Mouse (Mus musculus): ENCODE measurements around the gene Lclat1.
"Not testable (repeated sequence)": the region's sequence is repeated elsewhere in the genome, so short reads cannot be mapped to it uniquely, and the experiment has no call there.

The Lclat1 gene

GRCm38 (mm10) chr17:73142445-73142844 lies 34.7 kb downstream of the Lclat1 start:
- DNase-seq, result no peak

- DNase-seq, result no peak
These were observed 37.6 kb downstream of the Lclat1 start for GRCm38 (mm10) chr17:73145426-73145825.

- no peak for DNase-seq
These were observed 40.8 kb downstream of the Lclat1 start for GRCm38 (mm10) chr17:73148607-73149006.

- DNase-seq, result not testable (repeated sequence)
These were observed 45.2 kb downstream of the Lclat1 start for GRCm38 (mm10) chr17:73152790-73153525.

GRCm38 (mm10) chr17:73153672-73154071 lies 45.9 kb downstream of the Lclat1 start:
- no peak for DNase-seq

GRCm38 (mm10) chr17:73156606-73157005 lies 48.8 kb downstream of the Lclat1 start:
- DNase-seq, result no peak

- peak in 1 of 2 experiments; percentile 22 for DNase-seq
These were observed 54.0 kb downstream of the Lclat1 start for GRCm38 (mm10) chr17:73161795-73162194.

- peak; percentile 34 to 48 for DNase-seq
These were observed 54.8 kb downstream of the Lclat1 start for GRCm38 (mm10) chr17:73162445-73163208.

GRCm38 (mm10) chr17:73163597-73163996 lies 55.8 kb downstream of the Lclat1 start:
- peak in 1 of 2 experiments; percentile 53 for DNase-seq

- DNase-seq, result no peak
These were observed 56.3 kb downstream of the Lclat1 start for GRCm38 (mm10) chr17:73164121-73164520.

- DNase-seq, result no peak
These were observed 61.7 kb downstream of the Lclat1 start for GRCm38 (mm10) chr17:73169461-73169860.

GRCm38 (mm10) chr17:73170141-73170540 lies 62.4 kb downstream of the Lclat1 start:
- no peak for DNase-seq

- DNase-seq, result peak; percentile 24 to 45
These were observed 66.3 kb downstream of the Lclat1 start for GRCm38 (mm10) chr17:73174083-73174562.

GRCm38 (mm10) chr17:73175720-73176119 lies 67.9 kb downstream of the Lclat1 start:
- no peak for DNase-seq

- no peak for DNase-seq
These were observed 69.3 kb downstream of the Lclat1 start for GRCm38 (mm10) chr17:73177079-73177478.

GRCm38 (mm10) chr17:73186929-73187328 lies 79.1 kb downstream of the Lclat1 start:
- DNase-seq, result no peak

- DNase-seq, result no peak
These were observed 86.4 kb downstream of the Lclat1 start for GRCm38 (mm10) chr17:73194146-73194545.

- DNase-seq, result no peak
These were observed 86.8 kb downstream of the Lclat1 start for GRCm38 (mm10) chr17:73194575-73194974.

- no peak for DNase-seq
These were observed 87.4 kb downstream of the Lclat1 start for GRCm38 (mm10) chr17:73195074-73195723.

GRCm38 (mm10) chr17:73196139-73196538 lies 88.4 kb downstream of the Lclat1 start:
- DNase-seq, result peak; percentile 15 to 31

GRCm38 (mm10) chr17:73197724-73198123 lies 89.9 kb downstream of the Lclat1 start:
- no peak for DNase-seq

- DNase-seq, result no peak
These were observed 91.6 kb downstream of the Lclat1 start for GRCm38 (mm10) chr17:73199387-73199786.

GRCm38 (mm10) chr17:73200380-73200779 lies 92.6 kb downstream of the Lclat1 start:
- no peak for DNase-seq
